Mouse (Mus musculus) limb, embryonic 12.5 days (tissue): Measurements from ENCODE around the gene Plekha5. TPM values are rescaled to one million over a fixed set of nuclear protein-coding genes. Genes with fewer than 3 reads are reported as not detected.

Experiments
- ATAC-seq: fragments of 200-750 bp; cut with Nextera tagmentation; 2 replicates; pipeline ENCODE4 v1.8.0; 2017; ENCODE audit warnings: low read depth, moderate TSS enrichment; ENCODE audit not compliant: insufficient number of reproducible peaks, insufficient read depth, low FRiP score, low TSS enrichment
- H3K27ac ChIP-seq: fragments of 300-500 bp; sonication (generic); 2 replicates; pipeline ENCODE4 v1.5.1; 2016; ENCODE audit warnings: mild to moderate bottlenecking, moderate library complexity
- H3K27me3 ChIP-seq: fragments of 300-500 bp; sonication (generic); 2 replicates; pipeline ENCODE4 v1.6.1; 2016; ENCODE audit warnings: mild to moderate bottlenecking, moderate library complexity
- H3K36me3 ChIP-seq: fragments of 300-500 bp; sonication (generic); 2 replicates; pipeline ENCODE4 v1.6.1; 2016; ENCODE audit warnings: mild to moderate bottlenecking, moderate library complexity
- H3K4me1 ChIP-seq: fragments of 300-500 bp; sonication (generic); replicated peaks from 2 replicates; pipeline ENCODE4 v1.6.1; 2016
- H3K4me2 ChIP-seq: fragments of 300-500 bp; sonication (generic); 2 replicates; pipeline ENCODE4 v1.6.1; 2016; ENCODE audit warnings: mild to moderate bottlenecking, moderate library complexity
- H3K4me3 ChIP-seq: fragments of 300-500 bp; sonication (generic); replicated peaks from 2 replicates; pipeline ENCODE4 v1.5.1; 2016; ENCODE audit warnings: mild to moderate bottlenecking
- H3K9ac ChIP-seq: fragments of 300-500 bp; sonication (generic); replicated peaks from 2 replicates; pipeline ENCODE4 v1.6.1; 2016; ENCODE audit warnings: mild to moderate bottlenecking, moderate library complexity
- H3K9me3 ChIP-seq: fragments of 300-500 bp; sonication (generic); 2 replicates; pipeline ENCODE4 v1.6.1; 2016; ENCODE audit warnings: mild to moderate bottlenecking, moderate library complexity
- WGBS: fragments of 180-500 bp; shearing (Covaris S2); methylation state at CpG from one replicate; pipeline ENCODE4 v1.1.7; 2016; 5-methylcytosine and 5-hydroxymethylcytosine counted together
- polyA plus RNA-seq: library from polyadenylated mRNA; unstranded; fragments of >200 nt; fragmentation: Nextera tagmentation; extraction: Ambion mirVana; gene quantifications from 2 replicates; pipeline ENCODE4 v1.2.1, GENCODE M21; 2016

Plekha5 gene
- polyA plus RNA-seq, 1 experiment from 2014 or later = 50.1 TPM

GRCm38 (mm10) chr6:140620531-140621349 lies 196.9 kb downstream of the Plekha5 start:
- H3K4me3 ChIP-seq = no peak overlapping the region
- H3K36me3 ChIP-seq = no peaks in the 10 kb centered on the region
- 0 out of 2 replicates have a peak overlapping the region, but pooled peaks have one; percentile 31 for H3K27ac ChIP-seq
- H3K4me1 ChIP-seq = peaks cover 7% of the 10 kb centered on the region
- no peak overlapping the region for H3K4me2 ChIP-seq
- H3K9me3 ChIP-seq = no peaks in the 10 kb centered on the region
- H3K27me3 ChIP-seq = no peaks in the 10 kb centered on the region
- H3K9ac ChIP-seq = no peak overlapping the region
- no peak for ATAC-seq
- 54% methylated on average over 13 of the region's 13 CpGs for WGBS

- H3K9ac ChIP-seq = no peak overlapping the region
- H3K27ac ChIP-seq = no peak overlapping the region
- no peaks in the 10 kb centered on the region for H3K36me3 ChIP-seq
- no peak overlapping the region for H3K4me3 ChIP-seq
- H3K4me2 ChIP-seq = no peak overlapping the region
- H3K4me1 ChIP-seq = peaks cover 16% of the 10 kb centered on the region
- WGBS = 87% methylated on average over 1 of the region's 1 CpGs
- H3K9me3 ChIP-seq = no peaks in the 10 kb centered on the region
- no peak for ATAC-seq
- no peaks in the 10 kb centered on the region for H3K27me3 ChIP-seq
Observed at GRCm38 (mm10) chr6:140621622-140622021, 197.8 kb downstream of the Plekha5 start.

GRCm38 (mm10) chr6:140622391-140623225 lies 198.8 kb downstream of the Plekha5 start, which contains the start of gene Aebp2:
Aebp2 (plus strand) TSS chr6:140622663.
- no peaks in the 10 kb centered on the region for H3K36me3 ChIP-seq
- no peaks in the 10 kb centered on the region for H3K9me3 ChIP-seq
- peak within 1 kb of the TSS; percentile 97 for H3K4me3 ChIP-seq
- H3K27me3 ChIP-seq = no peaks in the 10 kb centered on the region
- peaks cover 23% of the 10 kb centered on the region for H3K4me1 ChIP-seq
- H3K4me2 ChIP-seq = peak within 1 kb of the TSS; percentile 75
- H3K9ac ChIP-seq = peak within 1 kb of the TSS; percentile 99
- H3K27ac ChIP-seq = peak within 1 kb of the TSS; percentile 93
- WGBS = 45% methylated on average over 30 of the region's 30 CpGs
- ATAC-seq = peak; percentile 0; the same call in 1 of the 2 replicates

- under 1% methylated on average over 107 of the region's 117 CpGs for WGBS
- H3K9ac ChIP-seq = peak overlapping the region; percentile 99
- no peaks in the 10 kb centered on the region for H3K27me3 ChIP-seq
- no peaks in the 10 kb centered on the region for H3K9me3 ChIP-seq
- peak overlapping the region; percentile 75 for H3K4me2 ChIP-seq
- peak; percentile 84 for ATAC-seq
- H3K4me1 ChIP-seq = peaks cover 26% of the 10 kb centered on the region
- H3K27ac ChIP-seq = peak overlapping the region; percentile 93
- H3K4me3 ChIP-seq = peak overlapping the region; percentile 97
- H3K36me3 ChIP-seq = no peaks in the 10 kb centered on the region
Observed at GRCm38 (mm10) chr6:140623226-140624095, 199.6 kb downstream of the Plekha5 start.

- H3K9me3 ChIP-seq = no peaks in the 10 kb centered on the region
- peaks cover 26% of the 10 kb centered on the region for H3K4me1 ChIP-seq
- ATAC-seq = peak; percentile 43
- peak overlapping the region; percentile 93 for H3K27ac ChIP-seq
- no peaks in the 10 kb centered on the region; the same call in 1 of the 2 replicates for H3K36me3 ChIP-seq
- peak overlapping the region; percentile 99 for H3K9ac ChIP-seq
- under 1% methylated on average over 73 of the region's 80 CpGs for WGBS
- peak overlapping the region; percentile 75 for H3K4me2 ChIP-seq
- H3K4me3 ChIP-seq = peak overlapping the region; percentile 97
- H3K27me3 ChIP-seq = no peaks in the 10 kb centered on the region
Observed at GRCm38 (mm10) chr6:140624096-140625051, 200.5 kb downstream of the Plekha5 start.

- Histone ChIP-seq H3K4me3 (no peak overlapping the region), H3K9me3 (no peaks in the 10 kb centered on the region), H3K27ac (no peak overlapping the region), H3K4me1 (peaks cover 26% of the 10 kb centered on the region), H3K36me3 (peaks cover 11% of the 10 kb centered on the region; the same call in 1 of the 2 replicates), H3K9ac (no peak overlapping the region), H3K4me2 (no peak overlapping the region), H3K27me3 (no peaks in the 10 kb centered on the region)
- WGBS = 92% methylated on average over 4 of the region's 4 CpGs
- no peak for ATAC-seq
Observed at GRCm38 (mm10) chr6:140629176-140629859, 205.5 kb downstream of the Plekha5 start.

GRCm38 (mm10) chr6:140630306-140630705 lies 206.5 kb downstream of the Plekha5 start:
- 76% methylated on average over 4 of the region's 4 CpGs for WGBS
- Histone ChIP-seq H3K4me3 (no peak overlapping the region), H3K9me3 (no peaks in the 10 kb centered on the region), H3K9ac (no peak overlapping the region), H3K4me1 (peaks cover 23% of the 10 kb centered on the region), H3K27me3 (no peaks in the 10 kb centered on the region), H3K4me2 (no peak overlapping the region), H3K36me3 (peaks cover 20% of the 10 kb centered on the region), H3K27ac (no peak overlapping the region)
- ATAC-seq = no peak

- no peak for ATAC-seq
- no peaks in the 10 kb centered on the region for H3K27me3 ChIP-seq
- H3K9me3 ChIP-seq = no peaks in the 10 kb centered on the region
- H3K4me1 ChIP-seq = no peaks in the 10 kb centered on the region
- H3K27ac ChIP-seq = no peak overlapping the region
- H3K4me3 ChIP-seq = no peak overlapping the region
- peaks cover 50% of the 10 kb centered on the region for H3K36me3 ChIP-seq
- H3K4me2 ChIP-seq = no peak overlapping the region
- 94% methylated on average over 8 of the region's 8 CpGs for WGBS
- no peak overlapping the region for H3K9ac ChIP-seq
Observed at GRCm38 (mm10) chr6:140633616-140634015, 209.8 kb downstream of the Plekha5 start.

GRCm38 (mm10) chr6:140636290-140636689 lies 212.4 kb downstream of the Plekha5 start:
- no peaks in the 10 kb centered on the region for H3K9me3 ChIP-seq
- no peak overlapping the region for H3K4me3 ChIP-seq
- no peak overlapping the region for H3K9ac ChIP-seq
- no peak overlapping the region for H3K4me2 ChIP-seq
- H3K4me1 ChIP-seq = no peaks in the 10 kb centered on the region
- 91% methylated on average over 4 of the region's 4 CpGs for WGBS
- ATAC-seq = no peak
- no peak overlapping the region for H3K27ac ChIP-seq
- peaks cover 74% of the 10 kb centered on the region for H3K36me3 ChIP-seq
- no peaks in the 10 kb centered on the region for H3K27me3 ChIP-seq
